Mouse (Mus musculus) midbrain, postnatal 0 days (tissue): ENCODE measurements around the gene Spock1. TPM values are rescaled to one million over a fixed set of nuclear protein-coding genes. Genes with fewer than 3 reads are reported as not detected.
A peak's percentile ranks its signal among the peaks of the same experiment; 100 is the strongest.

Source experiments
- ATAC-seq: fragments of 200-750 bp; cut with Nextera tagmentation; 2 replicates; pipeline ENCODE4 v1.8.0; 2017; ENCODE audit warnings: moderate number of reproducible peaks, mild to moderate bottlenecking, moderate TSS enrichment, moderate library complexity; ENCODE audit not compliant: low FRiP score
- DNase-seq: peaks from one replicate; pipeline ENCODE4 v3.0.0-alpha.2; 2015; ENCODE audit warnings: low spot score
- H3K27ac ChIP-seq: fragments of 300-500 bp; sonication (generic); 2 replicates; pipeline ENCODE4 v1.5.1; 2014; ENCODE audit warnings: low read depth, mild to moderate bottlenecking, low read length, mixed read lengths
- H3K27me3 ChIP-seq: fragments of 300-500 bp; sonication (generic); 2 replicates; pipeline ENCODE4 v1.6.1; 2014; ENCODE audit warnings: low read length, control low read depth, mixed read lengths; ENCODE audit not compliant: insufficient read depth
- H3K36me3 ChIP-seq: fragments of 300-500 bp; sonication (generic); 2 replicates; pipeline ENCODE4 v1.6.1; 2014; ENCODE audit warnings: low read length, control low read depth, mixed read lengths; ENCODE audit not compliant: insufficient read depth
- H3K4me1 ChIP-seq: fragments of 300-500 bp; sonication (generic); 2 replicates; pipeline ENCODE4 v1.6.1; 2014; ENCODE audit warnings: mild to moderate bottlenecking, control low read depth, antibody characterized with exemption, low read length, mixed read lengths; ENCODE audit not compliant: insufficient read depth
- H3K4me2 ChIP-seq: fragments of 300-500 bp; sonication (generic); 2 replicates; pipeline ENCODE4 v1.6.1; 2014; ENCODE audit warnings: low read depth, mild to moderate bottlenecking, low read length, mixed read lengths; ENCODE audit not compliant: poor library complexity, severe bottlenecking
- H3K4me3 ChIP-seq: fragments of 300-500 bp; sonication (generic); 2 replicates; pipeline ENCODE4 v1.5.1; 2014; ENCODE audit warnings: low read depth, mild to moderate bottlenecking, low read length, moderate library complexity
- H3K9ac ChIP-seq: fragments of 300-500 bp; sonication (generic); replicated peaks from 2 replicates; pipeline ENCODE4 v1.6.1; 2014; ENCODE audit warnings: mild to moderate bottlenecking, low read length, moderate library complexity, mixed read lengths; ENCODE audit not compliant: poor library complexity, severe bottlenecking
- H3K9me3 ChIP-seq: fragments of 300-500 bp; sonication (generic); 2 replicates; pipeline ENCODE4 v1.6.1; 2016; ENCODE audit warnings: low read length, control low read depth
- CTCF ChIP-seq: IDR thresholded peaks from 2 replicates; pipeline ENCODE4 v1.5.1; 2016; ENCODE audit warnings: antibody characterized with exemption, mild to moderate bottlenecking
- WGBS: fragments of 180-500 bp; shearing (Covaris S2); extraction: QIAGEN DNeasy Blood & Tissue Kit; methylation state at CpG from one replicate; pipeline ENCODE4 v1.1.7; 2014; 5-methylcytosine and 5-hydroxymethylcytosine counted together
- polyA plus RNA-seq: library from polyadenylated mRNA; unstranded; fragments of >200 nt; fragmentation: Nextera tagmentation; extraction: Ambion mirVana; gene quantifications from 2 replicates; pipeline ENCODE4 v1.2.1, GENCODE M21; 2015
- total RNA-seq: library from RNA; depleted of rRNA; stranded (reverse); fragments of >200 nt; gene quantifications from 2 replicates; pipeline ENCODE4 v1.2.3, GENCODE M21; 2014

Gene Spock1
- total and polyA plus RNA-seq, 2 experiments from 2014 or later: 91.5 to 94.8 TPM

DNA sequence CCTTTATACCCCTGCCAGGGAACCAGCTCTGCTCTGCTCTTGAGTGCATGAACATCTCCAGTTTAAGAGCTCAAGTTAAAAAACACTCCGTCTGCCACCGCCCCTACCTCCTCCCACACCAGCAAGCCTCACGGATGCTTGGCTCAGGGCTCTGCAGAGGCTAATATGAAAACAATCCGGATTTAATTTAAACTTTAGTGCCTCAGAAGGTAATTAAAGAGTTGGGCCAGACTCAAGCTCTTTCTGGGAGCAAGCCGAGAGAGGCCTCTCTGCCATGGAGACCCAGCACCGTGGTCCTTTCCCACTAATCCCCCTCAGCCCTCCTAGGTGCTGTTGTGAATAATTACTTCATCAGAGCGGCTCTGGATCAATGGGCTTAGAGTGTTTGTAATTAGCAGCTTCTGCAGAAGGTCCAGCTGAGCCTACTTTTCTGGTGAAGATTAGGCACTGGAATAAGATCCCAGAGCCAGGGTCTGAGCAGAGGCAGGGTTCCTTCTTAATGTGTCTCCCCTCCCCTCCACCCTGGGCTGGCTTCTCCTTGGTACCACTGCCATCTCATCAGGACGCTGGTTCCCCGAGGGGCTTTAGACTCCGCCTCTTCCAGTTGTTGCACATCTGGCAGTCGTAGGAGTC, 457.8 kb downstream of the Spock1 start:
- Histone ChIP-seq H3K4me3 (no peak overlapping the region), H3K4me1 (peaks cover 3% of the 10 kb centered on the region; the same call in 1 of the 2 replicates), H3K36me3 (no peaks in the 10 kb centered on the region), H3K27me3 (no peaks in the 10 kb centered on the region), H3K9me3 (no peaks in the 10 kb centered on the region), H3K9ac (no peak overlapping the region), H3K4me2 (no peak overlapping the region), H3K27ac (no peak overlapping the region)
- TF ChIP-seq CTCF: no peak
- DNase-seq (peak; percentile 79), ATAC-seq (no peak)
- 22% methylated on average over 11 of the region's 11 CpGs for WGBS

DNA sequence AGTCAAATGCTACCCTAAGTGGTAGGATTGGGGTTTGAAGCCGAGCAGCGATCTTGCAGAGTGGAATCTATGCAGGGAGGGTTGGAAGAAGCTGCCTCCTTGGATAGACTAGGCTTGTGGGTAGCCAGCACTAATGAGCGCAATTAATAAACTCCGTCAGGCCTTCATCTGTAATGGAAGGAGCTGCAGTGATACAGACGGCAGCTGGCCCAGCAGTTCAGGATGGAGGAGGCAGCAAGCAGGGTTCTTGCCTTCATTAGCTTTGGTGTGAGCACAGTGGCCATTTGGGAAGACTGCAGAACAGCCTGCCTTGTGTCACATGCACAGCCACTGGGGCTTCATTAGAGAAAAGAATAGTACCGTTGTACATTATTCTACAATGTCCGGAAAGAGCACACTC, 459.2 kb downstream of the Spock1 start:
- Histone ChIP-seq H3K4me2 (no peak overlapping the region), H3K4me1 (peaks cover 3% of the 10 kb centered on the region; the same call in 1 of the 2 replicates), H3K27me3 (no peaks in the 10 kb centered on the region), H3K9me3 (no peaks in the 10 kb centered on the region), H3K4me3 (no peak overlapping the region), H3K9ac (no peak overlapping the region), H3K27ac (no peak overlapping the region), H3K36me3 (no peaks in the 10 kb centered on the region)
- WGBS: 65% methylated on average over 7 of the region's 7 CpGs
- TF ChIP-seq CTCF: no peak
- ATAC-seq (no peak), DNase-seq (peak; percentile 52)

DNA sequence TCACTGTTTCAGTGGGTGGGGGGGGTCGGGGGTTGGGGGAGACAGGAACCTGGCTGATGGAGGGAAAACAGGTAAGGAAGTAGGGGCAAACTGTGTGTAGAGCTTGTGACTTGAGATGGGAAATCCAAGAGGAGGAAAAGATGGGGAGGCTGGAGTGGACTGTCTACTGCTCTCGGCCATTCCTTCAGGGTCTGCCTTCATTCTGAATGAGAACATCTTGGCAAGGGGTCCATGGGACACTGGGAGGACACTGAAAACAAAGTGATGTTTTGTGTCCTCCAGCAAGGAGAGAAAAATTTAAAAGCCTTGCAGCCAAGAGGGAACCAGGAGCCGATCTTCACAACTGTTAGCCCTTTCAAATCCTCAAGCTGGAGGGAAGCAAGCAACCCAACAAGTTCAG, 463.2 kb downstream of the Spock1 start:
- Histone ChIP-seq H3K4me2 (no peak overlapping the region), H3K4me1 (peaks cover 3% of the 10 kb centered on the region; the same call in 1 of the 2 replicates), H3K27me3 (no peaks in the 10 kb centered on the region), H3K9ac (no peak overlapping the region), H3K4me3 (no peak overlapping the region), H3K36me3 (no peaks in the 10 kb centered on the region; the same call in 1 of the 2 replicates), H3K27ac (no peak overlapping the region), H3K9me3 (no peaks in the 10 kb centered on the region)
- ATAC-seq: no peak
- 89% methylated on average over 3 of the region's 3 CpGs for WGBS
- TF ChIP-seq CTCF: no peak
- DNase-seq: no peak

DNA sequence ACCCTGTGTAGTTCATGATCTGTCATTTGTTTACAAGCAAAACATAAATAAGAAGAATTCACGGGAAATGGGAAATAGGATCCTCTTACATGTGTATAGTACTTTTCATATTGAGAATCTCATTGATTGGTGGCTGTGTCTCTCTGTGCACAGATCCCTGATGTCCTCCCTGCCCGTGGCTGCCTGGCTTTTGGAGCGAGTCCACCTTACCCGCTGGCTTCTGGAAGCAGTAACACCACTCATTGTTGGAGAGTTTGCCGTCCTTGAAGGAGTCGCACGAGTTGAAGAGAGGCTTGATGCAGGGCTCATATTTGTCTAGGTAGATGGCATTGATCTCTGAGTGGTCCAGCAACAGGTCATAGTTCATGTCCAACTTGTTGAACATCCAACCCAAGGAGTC, 468.0 kb downstream of the Spock1 start:
- Histone ChIP-seq H3K4me2 (no peak overlapping the region), H3K27ac (no peak overlapping the region), H3K36me3 (no peaks in the 10 kb centered on the region; the same call in 1 of the 2 replicates), H3K4me3 (no peak overlapping the region), H3K4me1 (no peaks in the 10 kb centered on the region), H3K9me3 (no peaks in the 10 kb centered on the region), H3K9ac (no peak overlapping the region), H3K27me3 (no peaks in the 10 kb centered on the region)
- 89% methylated on average over 7 of the region's 7 CpGs for WGBS
- DNase-seq (no peak), ATAC-seq (no peak)
- TF ChIP-seq CTCF: no peak

DNA sequence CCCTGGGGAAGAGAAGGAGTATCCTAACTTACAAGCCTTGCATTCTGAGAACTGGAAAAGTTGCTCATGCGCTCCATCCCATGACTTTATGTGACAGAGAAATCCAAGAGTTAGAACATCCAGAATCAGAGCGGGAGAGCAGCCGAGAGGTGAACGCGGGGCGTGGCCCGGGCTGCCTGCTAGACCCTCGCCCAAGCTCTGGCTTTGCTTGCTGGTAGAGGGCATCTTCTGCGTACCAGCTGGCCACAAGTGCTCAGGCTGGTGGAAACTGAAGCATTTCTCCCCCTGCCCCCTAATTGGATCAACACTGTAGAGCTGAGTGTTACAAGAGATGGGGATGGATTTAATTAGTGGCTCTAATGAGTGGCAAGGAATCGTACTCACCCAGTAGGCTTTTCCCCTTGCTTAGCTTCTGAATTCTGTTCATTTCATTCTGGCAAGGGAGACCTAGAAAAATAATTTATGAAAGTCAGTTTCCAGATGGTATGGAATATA, 472.4 kb downstream of the Spock1 start:
- Histone ChIP-seq H3K4me3 (no peak overlapping the region), H3K27ac (no peak overlapping the region), H3K4me2 (no peak overlapping the region), H3K9me3 (no peaks in the 10 kb centered on the region), H3K27me3 (no peaks in the 10 kb centered on the region), H3K36me3 (no peaks in the 10 kb centered on the region), H3K4me1 (no peaks in the 10 kb centered on the region), H3K9ac (no peak overlapping the region)
- no peak for ATAC-seq
- 90% methylated on average over 10 of the region's 10 CpGs for WGBS
- DNase-seq: peak; percentile 23
- TF ChIP-seq CTCF: no peak

DNA sequence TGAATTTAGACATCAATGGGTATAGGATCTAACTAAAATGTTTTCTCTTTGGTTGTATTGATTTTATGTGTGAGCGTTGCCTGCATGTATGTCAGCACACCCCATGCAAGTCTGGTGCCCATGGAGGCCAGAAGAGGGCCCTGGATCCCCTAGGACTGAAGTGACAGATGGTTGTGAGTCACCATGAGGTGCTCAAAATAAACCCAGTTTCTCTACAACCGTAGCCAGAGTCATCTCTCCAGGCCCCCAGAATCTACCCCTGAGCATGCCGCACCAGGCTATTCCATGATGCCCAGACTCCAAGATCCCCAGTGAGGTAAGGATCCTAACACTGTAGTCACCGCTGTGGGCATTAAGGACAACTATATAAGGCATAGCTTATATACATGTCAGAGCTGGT, 474.3 kb downstream of the Spock1 start:
- H3K9ac ChIP-seq: no peak overlapping the region
- 92% methylated on average over 4 of the region's 4 CpGs for WGBS
- H3K4me2 ChIP-seq: no peak overlapping the region
- TF ChIP-seq CTCF: no peak
- H3K27me3 ChIP-seq: no peaks in the 10 kb centered on the region
- H3K36me3 ChIP-seq: no peaks in the 10 kb centered on the region
- no peak for ATAC-seq
- no peaks in the 10 kb centered on the region for H3K4me1 ChIP-seq
- DNase-seq: no peak
- no peak overlapping the region for H3K4me3 ChIP-seq
- no peaks in the 10 kb centered on the region for H3K9me3 ChIP-seq
- H3K27ac ChIP-seq: no peak overlapping the region
